Mouse (Mus musculus): ENCODE data around the gene Lyg2. TPM values are rescaled to one million over a fixed set of nuclear protein-coding genes. Genes with fewer than 3 reads are reported as not detected.

The Lyg2 gene
- polyA plus RNA-seq, 1 experiment = not detected

GRCm38 (mm10) chr1:37864511-37865400 is 51.5 kb downstream of the Lyg2 start:
- peak; percentile 100 for DNase-seq (ENCODE audit: low read depth)
- TF ChIP-seq POLR2A (IDR thresholded peaks at IDR 0.05; ENCODE audit: borderline replicate concordance, extremely low read depth, insufficient read depth, insufficient read length, poor library complexity, severe bottlenecking) (peak; percentile 73; the same call in 1 of the 2 replicates), CTCF (IDR thresholded peaks at IDR 0.05; ENCODE audit: borderline replicate concordance, extremely low read depth, insufficient read depth, insufficient read length) (peak; percentile 30; the same call in 1 of the 2 replicates)

Other genes with a start within 250 kb of the Lyg2 start
- 1.9 and 2.8 TPM in 2 replicates for gene 2010300C02Rik, start 196.4 kb downstream of the Lyg2 start, polyA plus RNA-seq (2012; rRNA removed)
- 16.0 and 17.6 TPM in 2 replicates for gene Tsga10, start 50.1 kb downstream of the Lyg2 start, polyA plus RNA-seq (2012; rRNA removed)
- 4.8 and 5.3 TPM in 2 replicates for gene Lipt1, start 44.8 kb downstream of the Lyg2 start, polyA plus RNA-seq (2012; rRNA removed)
- gene Mitd1, start 26.1 kb downstream of the Lyg2 start, polyA plus RNA-seq (2012; rRNA removed) = 16.5 and 19.1 TPM in 2 replicates
- gene Mrpl30, start 26.0 kb downstream of the Lyg2 start, polyA plus RNA-seq (2012; rRNA removed) = 118 and 120 TPM in 2 replicates
- not detected in 2 replicates for gene Lyg1, start 41.3 kb upstream of the Lyg2 start, polyA plus RNA-seq (2012; rRNA removed)
- 49.7 and 51.0 TPM in 2 replicates for gene Txndc9, start 81.4 kb upstream of the Lyg2 start, polyA plus RNA-seq (2012; rRNA removed)
- 20.0 and 28.0 TPM in 2 replicates for gene Eif5b, start 81.5 kb upstream of the Lyg2 start, polyA plus RNA-seq (2012; rRNA removed)
- gene Rev1, start 213.3 kb upstream of the Lyg2 start, polyA plus RNA-seq (2012; rRNA removed) = 30.7 and 34.9 TPM in 2 replicates

Measured in brain, embryonic 14.5 days (tissue).